Mouse (Mus musculus): ENCODE results near the gene Add1.

Add1 gene

DNA sequence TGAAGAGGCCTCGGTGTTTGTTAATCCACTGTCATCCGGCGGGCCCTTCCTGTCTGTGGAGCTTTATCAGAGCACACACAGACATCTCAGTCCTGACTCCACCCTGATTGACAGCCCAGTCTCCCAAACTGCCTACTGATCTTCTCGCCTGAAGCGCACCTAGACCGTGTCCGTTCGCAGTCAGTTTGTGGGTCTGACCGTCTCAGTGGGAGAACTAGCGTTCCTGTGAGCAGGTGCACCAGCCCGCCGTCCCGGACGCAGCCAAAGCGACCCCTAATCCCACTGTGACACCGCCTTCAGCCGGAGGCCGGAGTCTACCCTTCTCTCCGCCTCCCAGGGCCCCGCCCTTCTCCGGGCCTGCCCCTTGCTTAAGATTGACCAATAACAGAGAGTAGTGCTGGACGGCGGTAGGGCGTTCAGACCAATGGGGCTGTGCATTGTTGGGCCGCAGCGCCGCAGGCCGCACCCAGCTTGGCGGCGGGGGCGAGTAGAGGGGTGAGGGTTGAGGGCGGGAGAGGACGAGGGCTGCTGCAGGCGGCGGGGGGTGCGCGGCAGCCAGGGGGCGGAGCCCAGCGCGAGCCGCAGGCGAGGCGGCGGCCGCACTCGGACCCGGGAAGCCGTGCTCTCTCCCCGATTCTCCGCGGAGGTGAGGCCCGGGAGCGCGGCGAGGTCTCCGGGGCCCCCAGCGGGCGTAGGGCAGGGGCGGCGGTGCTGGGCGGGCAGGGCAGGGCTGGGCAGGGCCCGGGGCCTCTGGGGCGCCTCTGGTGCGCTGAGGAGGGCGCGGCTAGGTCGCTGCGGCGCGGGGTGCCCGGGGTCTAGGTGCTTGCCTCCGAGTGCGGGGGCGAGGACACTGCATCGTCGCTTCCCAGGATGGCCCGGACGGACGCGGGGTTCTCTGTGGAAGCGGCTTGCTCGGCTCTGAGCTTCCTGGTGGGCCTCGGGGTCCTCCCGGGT is at the start of gene Add1:
Add1 (plus strand) TSS at position 397 of the 954 bp plus-strand sequence.
- peak; percentile 98 for DNase-seq (ENCODE audit: low spot score)

- DNase-seq (ENCODE audit: low spot score): no peak
Measured at GRCm38 (mm10) chr5:34523958-34524485, 49.4 kb upstream of the Add1 start.

GRCm38 (mm10) chr5:34524511-34524910 is 49.0 kb upstream of the Add1 start:
- no peak for DNase-seq (ENCODE audit: low spot score)

DNA sequence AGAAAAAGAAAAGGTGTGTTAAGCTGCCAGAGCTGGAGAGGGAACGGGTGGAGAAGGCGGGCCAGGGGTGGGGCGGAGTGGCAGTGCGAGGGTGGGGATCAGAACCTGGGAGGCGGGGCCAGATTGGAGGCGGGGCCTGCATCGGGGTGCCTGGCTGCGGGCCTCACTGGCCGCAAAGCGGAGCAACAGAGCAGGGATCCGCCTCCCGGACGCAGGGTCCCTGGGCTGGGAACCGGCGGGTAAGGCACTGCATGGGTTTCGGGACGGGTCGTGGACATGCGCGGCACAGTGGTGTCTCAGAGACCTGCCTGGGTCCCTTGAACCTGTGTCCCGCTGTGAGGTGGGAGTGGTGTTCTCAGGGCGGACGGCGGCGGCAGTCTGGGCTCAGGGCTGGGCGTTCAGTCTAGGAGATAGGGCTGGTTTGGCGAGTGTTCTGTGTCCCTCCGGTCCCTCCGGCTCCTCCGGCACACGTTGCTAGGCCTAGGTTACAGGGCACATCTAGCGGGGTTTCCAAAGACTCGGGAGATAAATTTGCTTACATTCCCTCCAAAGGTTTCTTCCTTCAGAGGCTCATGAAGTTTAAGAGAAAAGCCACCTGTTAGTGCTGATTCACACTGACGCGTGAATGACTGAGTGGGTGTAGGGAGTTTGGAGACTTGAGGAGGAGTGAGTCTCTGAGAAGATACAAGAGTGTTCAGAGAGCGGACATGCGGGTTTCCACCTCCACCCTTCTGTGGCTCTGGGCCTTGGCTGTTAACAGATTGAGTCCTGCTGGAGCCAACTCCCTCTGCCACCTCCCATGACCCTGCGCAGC is 47.6 kb upstream of the Add1 start, which contains the start of gene Sh3bp2:
Sh3bp2 (plus strand) TSS at position 176 of the 814 bp plus-strand sequence.
- peak; percentile 97 for DNase-seq (ENCODE audit: low spot score)

- no peak for DNase-seq (ENCODE audit: low spot score)
Measured at GRCm38 (mm10) chr5:34526477-34526775, 47.0 kb upstream of the Add1 start.

DNA sequence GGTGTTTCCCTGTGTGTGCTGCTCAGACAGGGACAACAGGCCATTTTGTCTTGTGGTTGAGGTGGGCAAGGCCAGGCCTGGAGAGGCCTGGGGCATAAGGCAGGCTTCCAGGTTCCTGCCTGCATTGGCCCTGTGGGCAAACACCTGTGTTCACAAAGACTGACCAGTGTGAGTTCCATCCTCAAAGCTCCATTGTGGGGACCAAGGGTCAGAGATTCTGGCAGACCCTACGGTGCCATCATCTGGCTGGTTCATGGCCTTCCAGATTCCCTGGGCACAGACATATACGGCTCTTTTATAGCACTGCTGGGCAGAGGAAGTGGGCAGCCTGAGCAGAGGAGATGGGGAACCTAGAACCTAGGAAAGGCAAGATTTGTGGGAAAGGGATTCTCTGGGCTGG is 46.1 kb upstream of the Add1 start:
- DNase-seq (ENCODE audit: low spot score): no peak

- DNase-seq (ENCODE audit: low spot score): no peak
Measured at GRCm38 (mm10) chr5:34528724-34529123, 44.7 kb upstream of the Add1 start.

DNA sequence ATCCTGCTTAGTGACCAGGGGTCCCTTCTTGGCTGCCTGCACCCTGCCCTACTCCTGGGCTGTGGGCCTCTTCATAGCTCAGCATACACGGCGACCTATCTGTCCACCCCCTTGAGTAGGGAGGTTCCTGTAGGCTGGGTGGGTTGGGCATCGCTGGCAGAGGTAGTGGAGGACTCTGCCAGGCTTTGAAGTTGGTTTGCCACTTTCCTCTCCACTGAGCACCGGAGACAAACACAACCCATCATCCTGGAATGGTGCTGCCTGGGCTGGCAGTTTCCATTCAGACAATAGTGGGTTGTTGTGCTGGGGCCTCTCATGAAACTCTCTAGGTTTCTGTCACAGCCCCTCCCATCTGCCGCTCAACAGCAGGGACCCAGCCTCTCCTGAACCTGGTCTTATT is 43.3 kb upstream of the Add1 start:
- DNase-seq (ENCODE audit: low spot score): no peak

GRCm38 (mm10) chr5:34530687-34531086 is 42.8 kb upstream of the Add1 start:
- DNase-seq (ENCODE audit: low spot score): no peak

DNA sequence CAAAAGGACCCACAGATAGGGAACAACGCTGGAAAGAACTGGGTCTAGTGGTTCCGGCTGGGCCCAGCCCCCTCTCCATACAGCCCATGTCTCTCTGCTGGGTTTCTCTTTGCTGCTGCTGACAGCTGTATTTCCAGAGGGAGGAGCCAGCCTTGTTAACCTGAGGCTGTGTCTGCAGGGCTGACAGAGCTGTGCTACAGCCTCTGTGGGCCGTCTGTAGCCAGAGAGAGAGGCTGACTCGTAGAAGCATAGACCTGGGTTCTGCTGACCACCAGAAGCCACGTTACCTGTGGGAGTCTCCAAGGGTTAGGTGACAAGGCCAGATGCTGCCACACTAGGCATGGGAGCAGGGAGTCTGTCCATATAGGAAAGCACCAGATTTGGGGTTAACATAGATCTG is 40.4 kb upstream of the Add1 start:
- DNase-seq (ENCODE audit: low spot score): no peak

DNA sequence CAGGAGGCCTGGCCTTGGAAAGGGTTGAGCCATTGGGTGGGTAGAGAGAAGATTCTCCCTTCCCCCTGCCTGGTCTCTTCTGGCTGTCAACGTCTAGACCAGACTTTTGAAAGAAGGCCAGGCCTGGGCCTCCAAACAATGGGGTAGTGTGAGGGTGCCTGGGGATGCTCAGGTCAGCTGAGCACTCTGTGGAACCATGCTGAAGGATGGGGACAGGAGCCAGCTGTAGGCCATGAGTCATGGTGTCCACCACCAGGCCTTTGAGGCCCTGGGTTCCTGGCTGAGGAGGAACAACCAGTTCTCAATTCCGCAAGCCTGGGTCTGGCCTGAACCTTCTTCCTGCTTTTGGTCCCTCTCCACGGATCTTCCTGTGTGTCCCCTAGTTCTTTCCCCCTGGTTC is 39.6 kb upstream of the Add1 start:
- DNase-seq (ENCODE audit: low spot score): no peak

DNA sequence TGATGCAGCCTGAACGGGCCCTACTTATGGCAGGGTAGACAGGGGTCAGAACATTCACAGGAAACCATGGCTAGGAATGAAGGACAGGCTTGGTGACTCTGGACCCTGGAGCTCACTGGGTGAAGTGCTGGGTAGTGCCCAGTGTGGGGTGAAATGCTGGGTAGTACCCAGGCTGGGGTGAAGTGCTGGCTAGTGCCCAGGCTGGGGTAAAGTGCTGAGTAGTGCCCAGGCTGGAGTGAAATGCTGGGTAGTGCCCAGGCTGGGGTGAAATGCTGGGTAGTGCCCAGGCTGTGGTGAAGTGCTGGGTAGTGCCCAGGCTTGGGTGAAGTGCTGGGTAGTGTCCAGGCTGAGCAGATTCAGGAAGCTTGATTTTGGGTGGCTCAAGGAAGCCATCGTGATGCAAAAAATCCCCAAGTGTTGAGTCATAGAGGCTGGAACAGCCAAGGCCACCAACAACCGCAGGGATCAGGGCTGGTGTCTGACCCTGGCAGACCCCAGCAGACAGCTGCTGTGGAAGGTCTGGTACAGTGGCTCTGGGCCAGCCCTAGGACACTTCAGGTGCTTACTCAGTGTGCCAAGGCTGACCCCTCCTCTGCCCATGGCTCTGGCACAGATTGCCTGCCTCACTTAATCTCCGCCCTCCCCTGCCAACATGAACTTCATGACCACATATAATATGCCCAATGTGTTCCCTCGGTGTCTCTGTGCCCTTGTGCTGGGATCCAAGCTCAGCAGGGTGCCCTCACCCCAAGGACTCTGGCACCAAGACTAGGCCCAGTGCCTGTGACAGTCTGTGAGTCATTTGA is 38.5 kb upstream of the Add1 start:
- peak; percentile 56 for DNase-seq (ENCODE audit: low spot score)

DNA sequence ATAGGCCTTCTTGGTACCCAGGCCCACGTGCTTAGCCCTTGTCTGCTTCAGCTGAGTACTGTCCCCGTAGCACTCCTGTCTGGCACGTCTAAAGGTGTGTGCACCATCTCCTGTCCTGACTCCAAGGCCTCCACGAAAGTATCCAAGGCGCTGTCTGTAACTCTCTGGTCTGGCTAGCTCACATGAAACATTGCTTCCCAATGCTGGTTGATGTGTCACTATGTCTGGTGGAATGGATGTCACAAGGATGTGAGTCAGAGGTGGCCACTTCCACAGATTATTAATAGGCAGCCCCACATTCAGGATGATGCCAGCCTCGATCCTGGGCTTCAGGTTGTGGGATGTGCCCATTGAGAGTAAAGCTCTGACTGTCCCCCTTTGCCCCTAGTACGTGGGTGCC is 37.6 kb upstream of the Add1 start:
- no peak for DNase-seq (ENCODE audit: low spot score)

GRCm38 (mm10) chr5:34538079-34538478 is 35.4 kb upstream of the Add1 start:
- no peak for DNase-seq (ENCODE audit: low spot score)

GRCm38 (mm10) chr5:34538527-34538926 is 34.9 kb upstream of the Add1 start:
- DNase-seq (ENCODE audit: low spot score): peak; percentile 36

GRCm38 (mm10) chr5:34539121-34539520 is 34.3 kb upstream of the Add1 start:
- no peak for DNase-seq (ENCODE audit: low spot score)

DNA sequence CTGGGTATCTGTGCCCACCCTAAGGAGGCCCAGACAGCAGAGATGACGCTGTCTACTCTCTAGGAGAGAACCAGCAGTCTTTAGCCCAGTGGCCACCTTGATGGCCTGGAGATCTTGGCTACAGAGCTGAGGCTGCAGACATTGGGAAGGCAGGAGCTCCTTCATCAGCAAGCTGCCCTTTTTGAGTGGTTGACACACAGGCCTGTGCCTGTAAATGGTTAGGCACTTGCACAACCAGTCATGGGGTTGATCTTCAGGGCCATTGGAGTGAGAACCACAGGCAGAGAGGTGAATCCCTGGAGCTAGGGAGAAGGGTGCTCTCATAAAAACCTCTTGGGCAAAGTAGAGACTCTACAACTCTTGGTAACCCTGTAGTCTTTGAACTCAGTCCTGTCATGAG is 31.3 kb upstream of the Add1 start:
- DNase-seq (ENCODE audit: low spot score): no peak

DNA sequence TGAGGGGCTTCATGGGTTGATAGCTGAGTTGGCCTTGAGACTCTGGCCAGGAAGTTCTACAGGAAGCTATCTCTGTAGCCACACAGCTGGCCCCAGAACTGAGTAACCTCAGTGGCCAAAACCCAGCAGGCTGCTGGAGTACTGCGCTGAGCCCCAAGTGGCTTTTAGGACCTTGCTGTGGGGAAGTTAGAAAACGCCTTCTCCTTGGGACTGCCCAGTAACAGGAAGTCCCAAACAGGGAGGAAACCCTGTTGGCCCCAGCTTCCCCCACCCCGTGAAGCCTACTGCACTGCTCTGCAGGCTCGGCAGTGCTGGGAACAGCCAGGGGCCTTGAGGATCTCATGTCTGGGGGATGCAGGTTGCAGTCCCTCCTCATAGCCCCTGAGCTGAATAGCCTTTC is 30.4 kb upstream of the Add1 start:
- DNase-seq (ENCODE audit: low spot score): no peak

DNA sequence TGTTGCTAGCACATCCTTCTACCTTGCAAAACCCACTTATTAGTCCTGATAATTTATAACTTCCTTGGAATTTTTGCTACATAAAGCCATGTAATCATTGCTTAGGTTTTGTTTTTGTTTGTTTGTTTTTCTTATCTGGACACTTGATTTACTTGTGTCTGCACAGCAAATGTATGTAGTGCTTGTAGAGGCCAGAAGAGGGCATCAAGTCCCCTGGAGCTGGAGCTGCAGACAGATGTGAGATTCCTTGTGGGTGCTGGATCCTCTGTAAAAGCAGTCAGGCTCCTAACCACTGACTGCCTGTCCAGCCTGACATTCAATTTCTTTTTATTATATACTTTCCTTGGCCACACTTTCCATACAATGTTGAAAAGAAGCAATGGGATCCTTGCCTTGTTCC is 26.1 kb upstream of the Add1 start:
- no peak for DNase-seq (ENCODE audit: low spot score)

- DNase-seq (ENCODE audit: low spot score): no peak
Measured at GRCm38 (mm10) chr5:34549135-34549482, 24.4 kb upstream of the Add1 start.

GRCm38 (mm10) chr5:34549483-34550221 is 23.8 kb upstream of the Add1 start:
- DNase-seq (ENCODE audit: low spot score): peak; percentile 65

Data from ovary, postnatal 36 days (tissue).